Mouse (Mus musculus): Measurements from ENCODE around the gene Zdhhc18. TPM values are rescaled to one million over a fixed set of nuclear protein-coding genes. Genes with fewer than 3 reads are reported as not detected.

Gene Zdhhc18
- polyA plus RNA-seq, 1 experiment from 2014 or later = 4.9 TPM

- H3K4me2 ChIP-seq (replicated peaks) = no peak overlapping the region
- no peaks in the 10 kb centered on the region for H3K27me3 ChIP-seq
- no peak overlapping the region for H3K27ac ChIP-seq (replicated peaks)
- no peak overlapping the region for H3K4me3 ChIP-seq
- 98% methylated on average over 5 of the region's 5 CpGs for WGBS
- peaks cover 27% of the 10 kb centered on the region for H3K36me3 ChIP-seq
- no peak overlapping the region for H3K9ac ChIP-seq (replicated peaks)
- ATAC-seq (replicated peaks) = no peak
- H3K9me3 ChIP-seq = no peaks in the 10 kb centered on the region
- no peaks in the 10 kb centered on the region for H3K4me1 ChIP-seq
Measured at GRCm38 (mm10) chr4:133611815-133612214, 38.1 kb downstream of the Zdhhc18 start.

DNA sequence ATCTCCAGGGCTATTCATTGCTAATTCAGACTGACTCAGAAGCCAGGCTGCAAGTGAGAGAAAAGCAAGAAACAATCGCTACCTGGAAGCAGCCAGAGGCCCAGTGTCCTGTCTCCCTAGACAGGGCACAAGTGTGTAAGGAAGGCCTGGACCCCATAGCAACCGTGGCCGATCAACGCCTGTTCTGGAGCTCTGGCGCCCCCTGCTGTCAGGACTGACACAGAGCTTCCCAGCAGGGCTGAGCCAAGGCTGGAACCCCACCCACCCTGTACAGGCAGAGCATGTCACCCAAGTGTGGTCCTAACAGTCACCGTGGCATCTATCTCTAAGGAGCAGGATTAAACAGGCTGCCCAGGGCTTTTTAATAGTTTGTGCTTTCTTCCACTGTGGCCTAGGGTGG, 40.2 kb downstream of the Zdhhc18 start:
- Histone ChIP-seq H3K4me2 (replicated peaks) (no peak overlapping the region), H3K4me1 (no peaks in the 10 kb centered on the region), H3K9ac (replicated peaks) (no peak overlapping the region), H3K36me3 (peaks cover 27% of the 10 kb centered on the region), H3K27ac (replicated peaks) (no peak overlapping the region), H3K9me3 (no peaks in the 10 kb centered on the region), H3K4me3 (no peak overlapping the region), H3K27me3 (no peaks in the 10 kb centered on the region)
- no peak for ATAC-seq (replicated peaks)
- WGBS = 13% methylated on average over 6 of the region's 6 CpGs

DNA sequence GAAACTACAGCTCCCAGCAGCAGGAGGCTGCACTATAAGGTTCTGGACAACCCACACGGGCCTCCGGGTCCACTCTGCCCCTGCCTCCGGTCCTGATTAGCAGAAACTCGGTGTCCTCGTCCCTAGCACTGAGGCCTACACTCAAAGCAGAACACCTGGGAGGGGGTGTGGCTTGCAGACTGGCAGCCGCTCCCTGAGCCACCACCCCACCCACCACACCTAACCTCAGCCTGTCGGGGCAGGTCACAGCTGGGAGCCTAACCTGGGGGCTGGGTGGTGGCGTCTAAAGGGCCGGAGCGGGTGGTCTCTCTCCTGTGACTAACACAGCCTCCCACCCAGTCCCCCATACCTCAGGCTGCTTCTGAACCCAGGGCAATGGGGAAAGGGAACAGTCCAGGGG, 42.7 kb downstream of the Zdhhc18 start:
- H3K9ac ChIP-seq (replicated peaks) = no peak overlapping the region
- no peaks in the 10 kb centered on the region for H3K9me3 ChIP-seq
- no peak overlapping the region for H3K4me3 ChIP-seq
- WGBS = 85% methylated on average over 10 of the region's 10 CpGs
- H3K36me3 ChIP-seq = peaks cover 21% of the 10 kb centered on the region
- H3K27ac ChIP-seq (replicated peaks) = no peak overlapping the region
- ATAC-seq (replicated peaks) = no peak
- no peaks in the 10 kb centered on the region for H3K4me1 ChIP-seq
- H3K27me3 ChIP-seq = peaks cover 7% of the 10 kb centered on the region
- H3K4me2 ChIP-seq (replicated peaks) = no peak overlapping the region

DNA sequence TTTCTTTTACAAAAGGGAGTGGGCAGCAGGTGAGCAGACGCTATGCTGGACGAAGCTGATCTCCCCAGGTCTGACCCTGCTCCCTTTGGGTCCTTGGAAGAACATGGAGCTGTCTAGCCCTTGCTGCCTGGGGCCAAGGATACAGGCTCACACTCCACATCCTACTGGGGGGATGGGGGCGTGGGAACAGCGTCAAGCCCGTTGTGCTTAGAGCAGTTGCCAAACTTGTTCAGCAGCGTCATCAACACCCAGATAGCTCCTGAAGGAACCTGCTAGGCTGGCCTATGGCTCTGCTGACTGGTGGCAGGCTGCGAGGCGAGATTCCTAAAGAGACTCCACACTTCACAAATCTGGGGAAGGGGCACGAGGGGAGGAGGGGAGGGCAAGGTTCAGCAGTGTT, 44.6 kb downstream of the Zdhhc18 start:
- ATAC-seq (replicated peaks) = no peak
- no peak overlapping the region for H3K27ac ChIP-seq (replicated peaks)
- H3K4me1 ChIP-seq = 0 out of 2 replicates have a peak, but pooled peaks cover 4% of the 10 kb centered on the region
- no peak overlapping the region for H3K4me3 ChIP-seq
- no peak overlapping the region for H3K9ac ChIP-seq (replicated peaks)
- no peaks in the 10 kb centered on the region for H3K9me3 ChIP-seq
- peaks cover 18% of the 10 kb centered on the region for H3K27me3 ChIP-seq
- peaks cover 15% of the 10 kb centered on the region for H3K36me3 ChIP-seq
- WGBS = 60% methylated on average over 9 of the region's 9 CpGs
- H3K4me2 ChIP-seq (replicated peaks) = no peak overlapping the region

DNA sequence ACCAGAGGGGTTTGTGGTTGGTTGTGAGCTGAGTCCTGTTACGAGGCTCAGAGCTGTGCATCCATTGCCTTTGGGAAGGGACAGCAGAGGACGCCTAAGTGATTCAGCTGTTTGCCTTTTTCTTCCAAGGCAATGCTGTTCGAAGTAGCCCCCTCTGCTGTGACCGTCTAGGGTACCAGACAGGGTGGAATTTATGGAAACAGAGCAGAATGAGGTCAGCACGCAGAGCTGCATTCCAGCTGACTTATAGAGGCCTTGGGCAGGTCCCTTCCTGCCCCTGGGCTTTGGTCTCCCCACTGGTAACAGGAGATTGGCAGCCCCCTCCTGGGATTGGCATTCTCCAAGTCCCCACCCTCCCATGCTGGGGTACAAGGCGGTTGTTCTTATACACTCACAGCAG, 45.1 kb downstream of the Zdhhc18 start:
- ATAC-seq (replicated peaks) = no peak
- H3K4me2 ChIP-seq (replicated peaks) = no peak overlapping the region
- H3K9ac ChIP-seq (replicated peaks) = no peak overlapping the region
- peaks cover 23% of the 10 kb centered on the region for H3K27me3 ChIP-seq
- no peak overlapping the region for H3K27ac ChIP-seq (replicated peaks)
- H3K4me1 ChIP-seq = peaks cover 8% of the 10 kb centered on the region
- WGBS = 65% methylated on average over 6 of the region's 6 CpGs
- H3K4me3 ChIP-seq = no peak overlapping the region
- peaks cover 15% of the 10 kb centered on the region for H3K36me3 ChIP-seq
- no peaks in the 10 kb centered on the region for H3K9me3 ChIP-seq

GRCm38 (mm10) chr4:133604175-133604574, 45.8 kb downstream of the Zdhhc18 start:
- H3K9me3 ChIP-seq = no peaks in the 10 kb centered on the region
- H3K4me1 ChIP-seq = peaks cover 15% of the 10 kb centered on the region
- 90% methylated on average over 7 of the region's 7 CpGs for WGBS
- peaks cover 29% of the 10 kb centered on the region for H3K27me3 ChIP-seq
- no peak for ATAC-seq (replicated peaks)
- peaks cover 15% of the 10 kb centered on the region; the same call in 1 of the 2 replicates for H3K36me3 ChIP-seq
- no peak overlapping the region for H3K9ac ChIP-seq (replicated peaks)
- no peak overlapping the region for H3K4me3 ChIP-seq
- no peak overlapping the region for H3K27ac ChIP-seq (replicated peaks)
- H3K4me2 ChIP-seq (replicated peaks) = no peak overlapping the region

- Histone ChIP-seq H3K4me3 (no peak overlapping the region), H3K9ac (replicated peaks) (no peak overlapping the region), H3K9me3 (no peaks in the 10 kb centered on the region), H3K27me3 (peaks cover 40% of the 10 kb centered on the region), H3K36me3 (peaks cover 10% of the 10 kb centered on the region; the same call in 1 of the 2 replicates), H3K4me2 (replicated peaks) (no peak overlapping the region), H3K27ac (replicated peaks) (no peak overlapping the region), H3K4me1 (peaks cover 16% of the 10 kb centered on the region)
- 89% methylated on average over 5 of the region's 5 CpGs for WGBS
- ATAC-seq (replicated peaks) = no peak
Measured at GRCm38 (mm10) chr4:133603056-133603455, 46.9 kb downstream of the Zdhhc18 start.

GRCm38 (mm10) chr4:133601721-133602218, 48.2 kb downstream of the Zdhhc18 start, which contains the start of gene Sfn:
Gene Sfn (minus strand): TSS chr4:133602168.
- no peaks in the 10 kb centered on the region for H3K9me3 ChIP-seq
- H3K27ac ChIP-seq (replicated peaks) = no peak within 1 kb of the TSS
- 2% methylated on average over 16 of the region's 16 CpGs for WGBS
- H3K4me3 ChIP-seq = no peak within 1 kb of the TSS
- no peak within 1 kb of the TSS for H3K9ac ChIP-seq (replicated peaks)
- no peak for ATAC-seq (replicated peaks)
- peaks cover 45% of the 10 kb centered on the region for H3K27me3 ChIP-seq
- peaks cover 16% of the 10 kb centered on the region for H3K4me1 ChIP-seq
- H3K4me2 ChIP-seq (replicated peaks) = no peak within 1 kb of the TSS
- H3K36me3 ChIP-seq = peaks cover 7% of the 10 kb centered on the region; the same call in 1 of the 2 replicates

GRCm38 (mm10) chr4:133600306-133600705, 49.6 kb downstream of the Zdhhc18 start:
- ATAC-seq (replicated peaks) = no peak
- Histone ChIP-seq H3K9ac (replicated peaks) (no peak overlapping the region), H3K27ac (replicated peaks) (no peak overlapping the region), H3K4me2 (replicated peaks) (peak overlapping the region; percentile 60; the same call in 1 of the 2 replicates), H3K4me1 (peaks cover 16% of the 10 kb centered on the region), H3K4me3 (peak overlapping the region; percentile 39), H3K9me3 (no peaks in the 10 kb centered on the region), H3K27me3 (peaks cover 45% of the 10 kb centered on the region), H3K36me3 (peaks cover 7% of the 10 kb centered on the region; the same call in 1 of the 2 replicates)
- WGBS = 14% methylated on average over 9 of the region's 9 CpGs

- H3K36me3 ChIP-seq = peaks cover 7% of the 10 kb centered on the region; the same call in 1 of the 2 replicates
- peak overlapping the region; percentile 60 for H3K4me2 ChIP-seq (replicated peaks)
- peak overlapping the region; percentile 26; the same call in 1 of the 2 replicates for H3K9ac ChIP-seq (replicated peaks)
- H3K27me3 ChIP-seq = peaks cover 45% of the 10 kb centered on the region
- H3K27ac ChIP-seq (replicated peaks) = no peak overlapping the region
- ATAC-seq (replicated peaks) = peak; percentile 87
- peaks cover 16% of the 10 kb centered on the region for H3K4me1 ChIP-seq
- WGBS = under 1% methylated on average over 50 of the region's 50 CpGs
- no peaks in the 10 kb centered on the region for H3K9me3 ChIP-seq
- peak overlapping the region; percentile 39 for H3K4me3 ChIP-seq
Measured at GRCm38 (mm10) chr4:133599571-133600073, 50.3 kb downstream of the Zdhhc18 start.

DNA sequence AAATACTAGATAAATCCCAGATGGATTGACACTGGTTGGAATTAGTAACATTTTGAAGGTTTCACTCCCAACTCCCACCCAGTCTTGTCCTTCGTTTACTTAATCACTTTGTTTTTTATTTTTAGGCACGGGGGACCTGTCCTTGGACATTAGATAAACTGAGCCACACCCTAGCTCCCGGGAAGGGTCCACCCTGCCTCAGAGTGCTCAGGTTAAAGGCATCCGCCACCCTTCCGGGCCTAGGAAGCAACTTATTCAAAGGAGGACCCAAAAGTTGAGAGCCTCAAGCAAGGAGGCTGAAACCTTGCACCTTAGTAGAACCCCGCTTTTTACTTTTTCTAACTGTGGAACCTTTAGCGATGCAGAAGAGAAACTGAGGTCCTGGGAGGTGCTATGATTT, 50.8 kb downstream of the Zdhhc18 start:
- Histone ChIP-seq H3K4me2 (replicated peaks) (peak overlapping the region; percentile 60), H3K27ac (replicated peaks) (no peak overlapping the region), H3K4me1 (peaks cover 16% of the 10 kb centered on the region), H3K4me3 (peak overlapping the region; percentile 39), H3K27me3 (peaks cover 45% of the 10 kb centered on the region), H3K9me3 (no peaks in the 10 kb centered on the region), H3K36me3 (peaks cover 5% of the 10 kb centered on the region; the same call in 1 of the 2 replicates), H3K9ac (replicated peaks) (peak overlapping the region; percentile 26; the same call in 1 of the 2 replicates)
- WGBS = 28% methylated on average over 7 of the region's 7 CpGs
- no peak for ATAC-seq (replicated peaks)

DNA sequence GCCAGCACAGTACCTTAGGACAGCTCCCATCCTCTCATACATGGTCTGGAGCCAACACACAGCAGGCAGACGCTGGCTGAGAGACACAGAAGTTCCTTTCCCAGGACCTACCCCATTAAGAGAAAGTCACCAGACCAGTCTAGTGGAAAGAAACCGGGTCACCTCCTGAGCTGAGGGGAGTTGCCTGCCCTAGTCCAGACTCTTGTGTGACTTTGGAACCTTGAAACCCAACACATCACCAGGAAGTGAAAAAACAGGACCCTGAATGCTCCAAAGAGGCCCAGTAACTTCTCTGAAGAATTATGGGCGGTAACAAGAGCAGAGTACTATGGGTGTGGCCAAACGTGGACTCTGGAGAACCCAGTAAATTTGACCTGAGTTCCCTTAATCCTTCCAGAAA, 51.3 kb downstream of the Zdhhc18 start:
- no peaks in the 10 kb centered on the region for H3K9me3 ChIP-seq
- no peak overlapping the region for H3K4me2 ChIP-seq (replicated peaks)
- no peak overlapping the region for H3K27ac ChIP-seq (replicated peaks)
- no peak overlapping the region for H3K9ac ChIP-seq (replicated peaks)
- 49% methylated on average over 4 of the region's 4 CpGs for WGBS
- peaks cover 16% of the 10 kb centered on the region for H3K4me1 ChIP-seq
- H3K36me3 ChIP-seq = no peaks in the 10 kb centered on the region; the same call in 1 of the 2 replicates
- no peak overlapping the region for H3K4me3 ChIP-seq
- no peak for ATAC-seq (replicated peaks)
- H3K27me3 ChIP-seq = peaks cover 45% of the 10 kb centered on the region

DNA sequence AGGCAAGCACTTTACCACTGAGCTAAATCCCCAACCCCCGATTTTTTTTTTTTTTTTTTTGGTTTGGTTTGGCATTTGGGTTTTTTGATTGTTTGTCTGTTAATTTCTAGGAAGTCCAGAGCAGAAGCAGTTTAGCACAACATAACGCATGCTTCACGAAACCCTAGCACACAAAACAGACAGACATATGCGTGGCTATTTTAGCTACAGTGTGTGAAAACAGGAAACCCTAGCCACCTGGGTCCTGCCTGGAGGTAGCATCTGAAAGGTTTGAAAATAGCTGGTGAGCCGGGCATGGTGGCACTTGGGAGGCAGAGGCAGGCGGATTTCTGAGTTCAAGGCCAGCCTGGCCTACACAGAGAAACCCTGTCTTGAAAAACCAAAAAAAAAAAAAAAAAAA, 53.9 kb downstream of the Zdhhc18 start:
- Histone ChIP-seq H3K4me3 (no peak overlapping the region), H3K4me2 (replicated peaks) (no peak overlapping the region), H3K27ac (replicated peaks) (no peak overlapping the region), H3K4me1 (peaks cover 12% of the 10 kb centered on the region), H3K36me3 (peaks cover 4% of the 10 kb centered on the region; the same call in 1 of the 2 replicates), H3K9me3 (no peaks in the 10 kb centered on the region), H3K27me3 (peaks cover 30% of the 10 kb centered on the region), H3K9ac (replicated peaks) (no peak overlapping the region)
- 86% methylated on average over 6 of the region's 6 CpGs for WGBS
- ATAC-seq (replicated peaks) = no peak

Measured in forebrain, embryonic 15.5 days (tissue).